Mouse (Mus musculus) olfactory bulb, adult 2 months (tissue): Measurements from ENCODE around the gene Arid3a. TPM values are rescaled to one million over a fixed set of nuclear protein-coding genes. Genes with fewer than 3 reads are reported as not detected.

Experiments used
- H3K27ac ChIP-seq: fragments of 200-500 bp; 2 replicates; pipeline ENCODE4 v1.5.1; 2012; ENCODE audit warnings: low read depth, low read length; ENCODE audit not compliant: insufficient read depth
- H3K4me1 ChIP-seq: fragments of 200-500 bp; 2 replicates; pipeline ENCODE4 v1.6.1; 2012; ENCODE audit warnings: low read length; ENCODE audit not compliant: control insufficient read depth, insufficient read depth
- H3K4me3 ChIP-seq: fragments of 200-500 bp; 2 replicates; pipeline ENCODE4 v1.5.1; 2012; ENCODE audit warnings: mild to moderate bottlenecking, low read depth, low read length, moderate library complexity; ENCODE audit not compliant: insufficient read depth
- CTCF ChIP-seq: fragments of 200-500 bp; IDR thresholded peaks from 2 replicates; pipeline ENCODE4 v1.5.1; 2012; ENCODE audit warnings: low read depth, mild to moderate bottlenecking, low read length, moderate library complexity; ENCODE audit not compliant: insufficient read depth
- POLR2A ChIP-seq: fragments of 200-500 bp; IDR thresholded peaks from 2 replicates; pipeline ENCODE4 v1.6.1; 2012; ENCODE audit warnings: mild to moderate bottlenecking, low read depth, low read length, moderate library complexity; ENCODE audit not compliant: insufficient read depth
- WGBS: fragments of 180-500 bp; shearing (Covaris S2); methylation state at CpG from one replicate; pipeline ENCODE4 v1.1.7; 2018; 5-methylcytosine and 5-hydroxymethylcytosine counted together
- polyA plus RNA-seq: library from polyadenylated mRNA; stranded (reverse); fragments of >200 nt; gene quantifications from 2 replicates; pipeline ENCODE4 v1.2.4, GENCODE M21; 2012; ENCODE audit warnings: low replicate concordance; ENCODE audit not compliant: missing spikeins, insufficient read depth, insufficient read length

Arid3a gene
- polyA plus RNA-seq, 1 experiment, result not detected

DNA sequence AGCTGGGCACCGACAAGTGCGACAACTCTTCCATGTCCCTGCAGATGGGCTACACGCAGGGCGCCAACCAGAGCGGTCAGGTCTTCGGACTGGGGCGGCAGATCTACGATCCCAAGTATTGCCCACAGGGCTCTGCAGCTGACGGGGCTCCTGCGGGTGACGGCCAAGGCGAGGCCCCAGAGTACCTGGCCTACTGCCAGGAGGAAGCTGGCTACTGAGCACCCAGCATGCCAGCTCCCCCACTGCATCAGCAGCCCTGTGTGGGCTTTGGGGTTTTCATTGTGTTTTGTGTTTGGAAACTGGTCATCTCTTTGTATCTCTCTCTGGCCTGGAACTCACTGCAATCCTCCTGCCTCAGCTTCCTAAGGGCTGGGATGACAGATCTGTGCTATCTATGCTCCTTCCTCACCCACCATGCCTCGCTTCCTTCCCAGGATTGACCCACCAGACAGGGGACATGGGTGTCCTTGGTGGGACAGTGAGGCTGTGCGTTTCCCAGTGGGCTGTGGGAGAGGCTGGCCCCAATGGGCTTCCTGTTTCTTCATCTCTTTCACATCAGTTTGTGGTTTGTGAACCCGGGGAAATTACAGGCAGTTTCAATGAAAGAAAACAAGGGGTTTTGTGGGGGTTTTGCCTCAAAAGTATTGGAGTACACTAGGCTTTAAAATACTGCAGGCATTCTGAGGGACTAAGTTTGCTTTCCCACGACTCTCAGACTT lies 67.7 kb downstream of the Arid3a start:
- Histone ChIP-seq H3K4me3 (no peak overlapping the region), H3K4me1 (peaks cover 16% of the 10 kb centered on the region), H3K27ac (no peak overlapping the region)
- WGBS, result 63% methylated on average over 16 of the region's 16 CpGs
- no peak for TF ChIP-seq CTCF

GRCm38 (mm10) chr10:79995636-79996035 lies 68.8 kb downstream of the Arid3a start:
- H3K4me1 ChIP-seq, result peaks cover 16% of the 10 kb centered on the region
- H3K27ac ChIP-seq, result no peak overlapping the region
- 74% methylated on average over 1 of the region's 1 CpGs for WGBS
- TF ChIP-seq CTCF (no peak), POLR2A (no peak)
- no peak overlapping the region for H3K4me3 ChIP-seq

DNA sequence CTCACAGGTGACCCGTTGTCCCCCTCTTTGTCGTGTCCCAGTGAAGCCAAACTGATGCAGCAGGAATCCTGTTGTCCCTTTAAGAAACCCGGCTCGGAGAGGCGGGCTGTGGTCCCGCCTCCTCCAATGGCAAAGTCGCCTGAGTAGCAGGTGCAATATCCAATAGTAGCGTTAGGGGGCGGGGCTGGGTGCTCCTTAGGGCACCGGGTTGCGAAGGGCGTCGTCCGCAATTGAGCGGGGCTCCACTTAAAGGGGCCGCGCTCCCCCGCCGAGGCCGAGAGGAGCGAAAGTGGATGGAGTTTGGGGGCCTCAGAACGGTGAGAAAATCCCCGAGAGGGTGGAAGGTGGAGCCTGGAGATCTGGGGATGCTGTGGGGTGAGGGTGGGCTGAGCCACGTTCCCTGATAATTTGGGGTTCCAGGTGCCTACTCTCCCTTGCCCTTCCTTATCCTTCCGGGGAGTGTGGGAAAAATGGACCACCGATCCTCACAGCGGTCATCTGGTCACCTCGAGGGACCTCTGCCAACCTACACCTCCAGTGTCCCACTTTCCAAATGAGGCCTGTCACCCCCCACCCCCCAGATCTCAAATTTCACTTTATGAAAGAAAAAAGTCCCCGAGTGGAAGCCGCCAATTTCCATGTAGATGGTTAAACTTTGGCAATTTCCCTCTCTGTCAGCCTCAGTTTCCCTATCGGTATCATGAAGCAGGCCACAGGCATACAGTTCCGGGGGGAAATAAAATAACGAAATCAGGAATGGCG lies 69.6 kb downstream of the Arid3a start, which contains the start of gene Abca7:
Gene Abca7, plus strand, starts transcription at position 223 of the 762 bp plus-strand sequence.
- TF ChIP-seq POLR2A, result no peak
- no peak for TF ChIP-seq CTCF
- Histone ChIP-seq H3K4me1 (peaks cover 16% of the 10 kb centered on the region), H3K27ac (peak within 1 kb of the TSS; percentile 38; the same call in 1 of the 2 replicates), H3K4me3 (peak within 1 kb of the TSS; percentile 72)
- under 1% methylated on average over 34 of the region's 34 CpGs for WGBS

GRCm38 (mm10) chr10:79997034-79997760 lies 70.4 kb downstream of the Arid3a start:
- Histone ChIP-seq H3K4me1 (peaks cover 16% of the 10 kb centered on the region), H3K27ac (no peak overlapping the region), H3K4me3 (peak overlapping the region; percentile 72)
- TF ChIP-seq POLR2A, result no peak; the same call in 1 of the 2 replicates
- no peak for TF ChIP-seq CTCF
- under 1% methylated on average over 35 of the region's 35 CpGs for WGBS

- TF ChIP-seq POLR2A (no peak), CTCF (no peak)
- H3K4me3 ChIP-seq, result peak overlapping the region; percentile 72
- H3K27ac ChIP-seq, result no peak overlapping the region
- H3K4me1 ChIP-seq, result peaks cover 16% of the 10 kb centered on the region
- WGBS, result 10% methylated on average over 15 of the region's 15 CpGs
Observed at GRCm38 (mm10) chr10:79997819-79998218, 71.0 kb downstream of the Arid3a start.

DNA sequence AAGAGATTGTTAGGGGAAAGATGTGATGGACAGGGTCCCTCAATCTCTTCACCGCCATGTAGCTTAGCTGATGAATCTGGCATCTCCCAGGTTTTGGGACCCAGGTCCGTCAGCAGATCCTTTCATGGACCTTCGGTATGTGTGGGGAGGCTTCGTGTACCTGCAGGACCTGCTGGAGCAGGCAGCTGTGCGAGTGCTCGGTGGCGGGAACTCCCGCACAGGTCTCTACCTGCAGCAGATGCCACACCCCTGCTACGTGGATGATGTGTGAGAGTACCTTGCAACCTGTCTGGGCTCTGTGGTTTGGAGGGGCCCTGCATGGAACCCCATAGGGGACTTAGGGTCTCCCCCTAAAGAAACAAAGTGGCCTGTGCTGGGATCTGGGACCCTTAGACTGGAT lies 75.1 kb downstream of the Arid3a start:
- Histone ChIP-seq H3K27ac (no peak overlapping the region), H3K4me1 (peaks cover 28% of the 10 kb centered on the region), H3K4me3 (no peak overlapping the region)
- TF ChIP-seq CTCF (no peak), POLR2A (no peak)
- WGBS, result 88% methylated on average over 9 of the region's 9 CpGs

- Histone ChIP-seq H3K4me1 (peaks cover 21% of the 10 kb centered on the region), H3K4me3 (no peak overlapping the region), H3K27ac (no peak overlapping the region)
- 49% methylated on average over 21 of the region's 21 CpGs for WGBS
- TF ChIP-seq POLR2A, result no peak
- no peak for TF ChIP-seq CTCF
Observed at GRCm38 (mm10) chr10:80002829-80003228, 76.0 kb downstream of the Arid3a start.

DNA sequence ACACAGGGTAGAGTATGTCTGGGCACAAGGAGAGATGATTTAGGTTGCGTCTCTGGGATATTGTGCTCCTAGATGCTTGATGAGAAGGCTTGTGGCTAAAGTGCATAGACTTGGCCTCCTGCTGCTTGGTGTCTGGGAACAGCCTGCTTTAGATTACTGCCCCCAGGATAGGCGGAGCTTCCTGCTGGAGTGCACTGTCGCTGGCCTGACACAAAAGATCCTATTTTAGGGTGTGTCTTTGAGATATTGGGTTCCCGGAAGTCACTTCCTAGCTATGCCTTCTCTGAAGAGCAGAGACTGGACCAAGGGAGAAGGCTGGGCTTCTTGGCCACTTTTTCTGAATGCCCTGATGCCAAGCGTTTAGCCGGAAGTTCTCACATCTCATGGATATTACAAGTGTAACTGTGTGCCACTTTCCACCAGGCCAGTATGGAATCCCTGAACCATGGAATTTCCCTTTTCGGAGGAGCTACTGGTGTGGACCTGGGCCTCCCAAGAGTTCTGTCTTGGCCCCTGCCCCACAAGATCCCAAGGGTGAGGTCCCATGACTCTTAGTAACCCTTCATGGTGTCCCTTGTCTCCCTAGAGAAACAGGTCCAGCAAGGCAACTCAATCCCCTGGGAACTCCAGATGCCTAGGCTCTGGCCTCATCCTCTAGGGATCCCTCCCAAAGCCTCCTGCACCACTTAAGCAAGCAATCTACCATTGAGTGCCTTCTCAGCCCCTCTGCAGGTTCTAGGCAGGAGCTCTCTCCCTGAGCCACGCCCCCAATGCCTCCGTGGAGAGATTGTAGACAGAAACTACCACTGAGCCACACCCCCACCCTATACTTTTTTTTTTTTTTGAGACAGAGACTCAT lies 76.8 kb downstream of the Arid3a start:
- Histone ChIP-seq H3K4me1 (peaks cover 15% of the 10 kb centered on the region), H3K4me3 (no peak overlapping the region), H3K27ac (no peak overlapping the region)
- no peak for TF ChIP-seq CTCF
- no peak for TF ChIP-seq POLR2A
- 67% methylated on average over 9 of the region's 9 CpGs for WGBS
